Mouse (Mus musculus) embryonic fibroblast, embryonic 13.5 days (primary cell): ENCODE results near the gene Fmod.

Source experiments
- CTCF ChIP-seq: IDR thresholded peaks from 2 replicates; pipeline ENCODE4 v1.5.1; 2011; ENCODE audit warnings: mild to moderate bottlenecking, control low read depth, low read length, moderate library complexity, borderline replicate concordance; ENCODE audit not compliant: insufficient read depth
- POLR2A ChIP-seq: IDR thresholded peaks from 2 replicates; pipeline ENCODE4 v1.6.1; 2011; ENCODE audit warnings: low read depth, mild to moderate bottlenecking, control low read depth, low read length, moderate library complexity

DNA sequence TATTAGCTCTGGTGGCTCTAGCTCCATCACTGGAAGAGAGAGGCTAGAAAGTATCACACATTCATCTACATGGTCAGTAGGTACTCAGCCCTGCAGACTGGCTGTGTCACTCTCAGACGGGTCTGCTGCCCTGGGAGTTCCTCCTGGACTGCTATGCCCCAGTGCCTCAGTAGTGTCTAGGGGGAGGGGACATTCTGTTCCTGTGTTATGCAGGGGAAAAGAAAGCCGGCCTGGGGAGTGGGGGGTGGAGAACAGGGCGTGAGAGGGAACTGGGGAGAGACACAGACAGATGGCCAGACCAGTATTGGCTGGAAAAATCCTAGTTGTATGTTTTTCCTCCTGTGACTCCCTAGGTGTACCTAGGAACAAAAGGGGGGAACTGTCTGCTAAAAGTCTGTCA, 49.0 kb downstream of the Fmod start:
- no peak for TF ChIP-seq POLR2A
- TF ChIP-seq CTCF = no peak
